Mouse (Mus musculus): ENCODE data around the gene Dexi. TPM values are rescaled to one million over a fixed set of nuclear protein-coding genes. Genes with fewer than 3 reads are reported as not detected.

The Dexi gene
- 23.7 and 33.1 TPM in 2 replicates for polyA plus RNA-seq (2012)

- no peak for TF ChIP-seq GATA1 (IDR thresholded peaks at IDR 0.05; ENCODE audit: low read length)
Observed at GRCm38 (mm10) chr16:10542698-10543365, at the start of gene Dexi. TSS of gene Dexi (minus strand) at chr16:10543054.

- TF ChIP-seq GATA1 (IDR thresholded peaks at IDR 0.05; ENCODE audit: low read length), result no peak
Observed at GRCm38 (mm10) chr16:10586546-10586945, 43.7 kb upstream of the Dexi start.

DNA sequence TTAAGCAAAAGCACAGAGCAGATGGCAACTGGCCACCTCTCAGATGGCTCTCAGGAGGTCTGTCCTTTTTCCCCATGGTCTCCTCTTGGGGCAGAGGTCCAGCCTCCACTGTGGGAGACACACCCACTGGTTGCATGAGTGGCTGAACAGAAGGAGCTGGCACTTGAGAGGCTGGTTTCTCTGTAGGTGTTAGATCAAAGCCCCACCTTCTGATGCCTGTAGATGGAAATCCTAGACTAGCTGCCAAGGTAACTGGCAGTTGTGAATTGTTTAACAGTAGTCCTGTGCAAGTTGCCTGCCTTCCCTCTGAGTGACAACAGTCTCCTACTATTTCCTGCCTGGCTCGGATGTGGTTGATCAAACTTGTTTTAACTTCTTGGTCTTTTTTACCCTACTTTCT is 42.3 kb upstream of the Dexi start:
- TF ChIP-seq GATA1 (IDR thresholded peaks at IDR 0.05; ENCODE audit: low read length), result no peak

- TF ChIP-seq GATA1 (IDR thresholded peaks at IDR 0.05; ENCODE audit: low read length), result no peak
Observed at GRCm38 (mm10) chr16:10581234-10581898, 38.5 kb upstream of the Dexi start.

DNA sequence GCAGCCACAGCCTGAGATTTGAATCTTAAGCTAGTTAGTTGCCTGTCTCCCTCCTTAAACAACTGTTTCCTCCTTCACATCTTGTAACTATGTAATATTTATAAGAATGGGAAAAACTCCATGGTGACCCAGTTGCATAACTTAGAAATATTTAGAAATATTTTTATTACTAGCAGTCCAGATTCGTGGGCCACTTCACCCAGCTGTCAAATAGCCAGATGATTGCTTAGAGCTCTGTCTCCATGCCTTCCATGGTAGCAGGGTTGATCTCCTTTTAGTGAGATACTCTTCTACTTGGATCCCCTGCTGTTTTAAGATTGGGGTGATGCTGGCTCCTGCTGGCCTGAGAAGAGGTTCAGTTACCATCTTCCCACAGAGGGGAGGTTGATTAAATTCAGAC is 35.5 kb upstream of the Dexi start:
- no peak for TF ChIP-seq GATA1 (IDR thresholded peaks at IDR 0.05; ENCODE audit: low read length)

- no peak for TF ChIP-seq GATA1 (IDR thresholded peaks at IDR 0.05; ENCODE audit: low read length)
Observed at GRCm38 (mm10) chr16:10577548-10577947, 34.7 kb upstream of the Dexi start.

GRCm38 (mm10) chr16:10575915-10576314 is 33.1 kb upstream of the Dexi start:
- no peak for TF ChIP-seq GATA1 (IDR thresholded peaks at IDR 0.05; ENCODE audit: low read length)

GRCm38 (mm10) chr16:10574936-10575335 is 32.1 kb upstream of the Dexi start:
- no peak for TF ChIP-seq GATA1 (IDR thresholded peaks at IDR 0.05; ENCODE audit: low read length)

GRCm38 (mm10) chr16:10571820-10572219 is 29.0 kb upstream of the Dexi start:
- no peak for TF ChIP-seq GATA1 (IDR thresholded peaks at IDR 0.05; ENCODE audit: low read length)

- TF ChIP-seq GATA1 (IDR thresholded peaks at IDR 0.05; ENCODE audit: low read length), result no peak
Observed at GRCm38 (mm10) chr16:10570708-10571107, 27.9 kb upstream of the Dexi start.

DNA sequence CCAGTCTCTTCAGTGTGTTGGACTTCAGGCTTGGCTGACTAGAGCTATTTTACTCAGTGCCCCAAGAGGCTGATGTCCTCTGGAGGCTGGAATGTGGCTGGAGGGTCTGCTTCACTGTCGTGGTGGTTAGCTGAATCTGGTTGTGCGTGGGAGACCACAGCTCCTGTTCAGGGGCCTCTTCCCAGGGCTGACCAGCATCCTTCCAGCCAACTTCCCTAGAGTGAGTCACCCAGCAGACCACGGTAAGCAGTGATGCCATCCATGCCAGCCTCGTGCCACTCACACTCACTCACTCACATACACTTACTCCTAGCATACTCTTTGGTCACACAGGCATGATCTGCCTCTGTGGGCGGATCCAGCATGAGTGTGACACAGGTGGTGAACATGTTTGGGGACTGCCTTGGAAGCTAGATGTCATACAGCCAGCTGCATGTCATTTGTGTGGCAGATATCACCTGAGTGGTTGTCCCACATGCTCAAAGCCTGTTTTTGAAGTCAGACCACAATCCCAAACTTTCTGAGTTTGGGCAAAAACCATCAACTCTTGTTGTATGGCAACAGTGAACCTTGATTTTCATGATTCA is 27.0 kb upstream of the Dexi start:
- TF ChIP-seq GATA1 (IDR thresholded peaks at IDR 0.05; ENCODE audit: low read length), result no peak

DNA sequence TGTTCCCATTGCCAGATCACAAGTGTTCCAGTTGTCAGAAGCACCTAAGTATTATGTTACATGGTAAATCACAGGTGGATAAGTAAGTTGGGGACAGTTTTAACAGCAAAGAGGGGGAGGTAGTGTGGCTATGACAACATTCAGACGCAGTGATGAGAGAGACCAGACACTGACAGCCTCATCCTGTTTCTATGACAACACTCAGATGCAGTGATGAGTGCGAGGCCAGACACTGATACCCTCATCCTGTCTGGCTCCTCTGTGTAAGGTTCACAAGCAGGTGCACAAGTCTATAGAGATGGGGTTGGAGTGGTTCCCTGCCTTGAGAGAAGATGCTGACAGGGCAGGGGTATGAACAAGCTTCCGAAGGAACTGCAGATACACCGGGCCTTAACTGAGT is 24.3 kb upstream of the Dexi start:
- no peak for TF ChIP-seq GATA1 (IDR thresholded peaks at IDR 0.05; ENCODE audit: low read length)

DNA sequence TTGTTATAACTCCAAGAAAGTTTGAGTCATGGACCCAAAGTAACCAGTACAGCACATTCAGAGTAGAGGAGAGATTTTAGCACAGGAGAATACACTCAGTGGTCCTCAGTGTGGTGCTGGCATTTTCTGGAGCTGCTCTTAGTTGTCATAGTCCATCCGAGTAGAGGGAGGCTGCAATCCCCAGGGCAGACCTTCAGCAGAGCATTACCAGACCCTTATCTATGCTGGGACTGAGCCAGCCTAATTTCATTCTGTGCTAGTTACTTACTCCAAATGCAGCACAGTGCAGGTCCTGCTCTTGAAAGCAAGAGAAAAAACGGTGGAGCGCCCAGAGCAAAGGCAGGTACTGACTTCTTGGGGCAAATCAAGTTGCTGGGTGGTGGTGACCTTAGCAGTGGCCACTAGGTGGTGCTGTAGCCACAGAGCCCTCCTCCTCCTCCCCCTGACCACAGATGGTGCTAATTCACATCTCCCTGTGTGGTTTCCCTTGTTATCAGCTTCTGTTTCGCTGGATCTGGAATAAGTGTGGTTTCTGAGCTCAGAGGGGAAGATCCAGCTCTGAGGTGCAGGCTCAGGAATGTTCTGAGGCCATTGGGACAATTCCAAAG is 22.5 kb upstream of the Dexi start:
- no peak for TF ChIP-seq GATA1 (IDR thresholded peaks at IDR 0.05; ENCODE audit: low read length)

GRCm38 (mm10) chr16:10559991-10560390 is 17.1 kb upstream of the Dexi start:
- TF ChIP-seq GATA1 (IDR thresholded peaks at IDR 0.05; ENCODE audit: low read length), result no peak

- no peak for TF ChIP-seq GATA1 (IDR thresholded peaks at IDR 0.05; ENCODE audit: low read length)
Observed at GRCm38 (mm10) chr16:10553858-10554257, 11.0 kb upstream of the Dexi start.

GRCm38 (mm10) chr16:10551592-10551991 is 8.7 kb upstream of the Dexi start:
- TF ChIP-seq GATA1 (IDR thresholded peaks at IDR 0.05; ENCODE audit: low read length), result no peak

Measured in G1E-ER4 (cell line).